Mouse (Mus musculus) stomach, postnatal 0 days (tissue): ENCODE data around the gene Gm13283. TPM values are rescaled to one million over a fixed set of nuclear protein-coding genes. Genes with fewer than 3 reads are reported as not detected.
"Not testable (repeated sequence)": the region's sequence is repeated elsewhere in the genome, so short reads cannot be mapped to it uniquely, and the experiment has no call there.

ENCODE experiments used
- ATAC-seq: fragments of 200-750 bp; cut with Nextera tagmentation; 2 replicates; pipeline ENCODE4 v1.8.0; 2017; ENCODE audit not compliant: low FRiP score, low TSS enrichment
- DNase-seq: peaks from one replicate; pipeline ENCODE4 v3.0.0-alpha.2; 2016; ENCODE audit warnings: low spot score
- H3K27ac ChIP-seq: fragments of 300-500 bp; sonication (generic); replicated peaks from 2 replicates; pipeline ENCODE4 v1.5.1; 2014; ENCODE audit warnings: mild to moderate bottlenecking, control low read depth
- H3K27me3 ChIP-seq: fragments of 300-500 bp; sonication (generic); 2 replicates; pipeline ENCODE4 v1.6.1; 2014; ENCODE audit warnings: low read length; ENCODE audit not compliant: control insufficient read depth, insufficient read depth
- H3K36me3 ChIP-seq: fragments of 300-500 bp; sonication (generic); 2 replicates; pipeline ENCODE4 v1.6.1; 2014; ENCODE audit warnings: low read length, mixed read lengths; ENCODE audit not compliant: control insufficient read depth, insufficient read depth
- H3K4me1 ChIP-seq: fragments of 300-500 bp; sonication (generic); replicated peaks from 2 replicates; pipeline ENCODE4 v1.6.1; 2014; ENCODE audit warnings: antibody characterized with exemption; ENCODE audit not compliant: control insufficient read depth, insufficient read depth
- H3K4me2 ChIP-seq: fragments of 300-500 bp; sonication (generic); replicated peaks from 2 replicates; pipeline ENCODE4 v1.6.1; 2014; ENCODE audit warnings: low read depth, mild to moderate bottlenecking, control low read depth, moderate library complexity
- H3K4me3 ChIP-seq: fragments of 300-500 bp; sonication (generic); 2 replicates; pipeline ENCODE4 v1.5.1; 2014; ENCODE audit warnings: low read depth, low read length, control low read depth
- H3K9ac ChIP-seq: fragments of 300-500 bp; sonication (generic); 2 replicates; pipeline ENCODE4 v1.6.1; 2014; ENCODE audit warnings: mild to moderate bottlenecking, low read length, control low read depth, mixed read lengths
- H3K9me3 ChIP-seq: fragments of 300-500 bp; sonication (generic); 2 replicates; pipeline ENCODE4 v1.6.1; 2016; ENCODE audit warnings: low read length; ENCODE audit not compliant: control insufficient read depth
- CTCF ChIP-seq: IDR thresholded peaks from 2 replicates; pipeline ENCODE4 v1.5.1; 2016; ENCODE audit warnings: antibody characterized with exemption, low read depth, mild to moderate bottlenecking, moderate library complexity
- WGBS: fragments of 180-500 bp; shearing (Covaris S2); extraction: QIAGEN DNeasy Blood & Tissue Kit; methylation state at CpG from one replicate; pipeline ENCODE4 v1.1.7; 2014; 5-methylcytosine and 5-hydroxymethylcytosine counted together
- polyA plus RNA-seq: library from polyadenylated mRNA; unstranded; fragments of >200 nt; fragmentation: Nextera tagmentation; extraction: Ambion mirVana; gene quantifications from 2 replicates; pipeline ENCODE4 v1.2.1, GENCODE M21; 2015

Gene Gm13283
- polyA plus RNA-seq, 1 experiment from 2014 or later: 0.24 TPM

- DNase-seq, ATAC-seq, H3K9me3 ChIP-seq, H3K4me3 ChIP-seq, H3K27me3 ChIP-seq, H3K4me1 ChIP-seq, H3K36me3 ChIP-seq, H3K9ac ChIP-seq, H3K4me2 ChIP-seq, H3K27ac ChIP-seq: not testable (repeated sequence)
- WGBS: 46% methylated on average over 15 of the region's 18 CpGs
Measured at GRCm38 (mm10) chr4:88780320-88780719, 20.4 kb downstream of the Gm13283 start.

GRCm38 (mm10) chr4:88781831-88782230, 21.9 kb downstream of the Gm13283 start, which contains the start of gene Ifnz:
Gene Ifnz, plus strand, starts transcription at chr4:88782131.
- 32% methylated on average over 4 of the region's 7 CpGs for WGBS
- H3K27ac ChIP-seq, ATAC-seq, H3K9ac ChIP-seq, H3K9me3 ChIP-seq, H3K4me1 ChIP-seq, H3K27me3 ChIP-seq, DNase-seq, H3K36me3 ChIP-seq, H3K4me3 ChIP-seq: not testable (repeated sequence)
- 0 out of 2 replicates have a peak within 1 kb of the TSS, but pooled peaks have one; percentile 29 for H3K4me2 ChIP-seq

- no CpG with 5 or more reads among the region's 31 CpGs for WGBS
- not testable (repeated sequence) for DNase-seq, H3K27ac ChIP-seq, ATAC-seq, H3K4me3 ChIP-seq, H3K36me3 ChIP-seq, H3K9me3 ChIP-seq, H3K4me1 ChIP-seq, H3K9ac ChIP-seq, H3K27me3 ChIP-seq
- 0 out of 2 replicates have a peak overlapping the region, but pooled peaks have one; percentile 29 for H3K4me2 ChIP-seq
- peak; percentile 36 for TF ChIP-seq CTCF
Measured at GRCm38 (mm10) chr4:88782335-88782734, 22.4 kb downstream of the Gm13283 start.

GRCm38 (mm10) chr4:88785409-88785808, 25.5 kb downstream of the Gm13283 start, which contains the start of gene Gm13276:
Gene Gm13276, plus strand, starts transcription at chr4:88785709.
- H3K4me3 ChIP-seq, H3K36me3 ChIP-seq, ATAC-seq, H3K9ac ChIP-seq, H3K27ac ChIP-seq, H3K27me3 ChIP-seq, DNase-seq, H3K9me3 ChIP-seq, H3K4me2 ChIP-seq, H3K4me1 ChIP-seq: not testable (repeated sequence)
- WGBS: no CpG with 5 or more reads among the region's 27 CpGs

- 0% methylated on average over 1 of the region's 28 CpGs for WGBS
- not testable (repeated sequence) for H3K4me1 ChIP-seq, H3K9ac ChIP-seq, H3K27me3 ChIP-seq, H3K36me3 ChIP-seq, H3K4me3 ChIP-seq, DNase-seq, H3K4me2 ChIP-seq, H3K27ac ChIP-seq, H3K9me3 ChIP-seq, ATAC-seq
- peak; percentile 59 for TF ChIP-seq CTCF
Measured at GRCm38 (mm10) chr4:88788402-88788801, 28.5 kb downstream of the Gm13283 start, which contains the start of gene Gm13277. Gene Gm13277, plus strand, starts transcription at chr4:88788632.

GRCm38 (mm10) chr4:88791250-88791649, 31.3 kb downstream of the Gm13283 start, which contains the start of gene Gm13278:
Gene Gm13278, plus strand, starts transcription at chr4:88791550.
- not testable (repeated sequence) for H3K4me3 ChIP-seq

More at GRCm38 (mm10) chr4:88791250-88791649, 31.3 kb downstream of the Gm13283 start, which contains the start of gene Gm13278:
- DNase-seq, H3K4me2 ChIP-seq, H3K4me1 ChIP-seq, H3K27ac ChIP-seq, H3K27me3 ChIP-seq, H3K36me3 ChIP-seq, H3K9me3 ChIP-seq, ATAC-seq, H3K9ac ChIP-seq: not testable (repeated sequence)
- no CpG with 5 or more reads among the region's 28 CpGs for WGBS
